Mouse (Mus musculus): ENCODE data around the gene 1700015G11Rik. TPM values are rescaled to one million over a fixed set of nuclear protein-coding genes. Genes with fewer than 3 reads are reported as not detected.

The 1700015G11Rik gene
- polyA plus RNA-seq (2015; fragmentation: Illumina TruSeq; extraction: RNeasy Lipid Tissue Mini Kit (QIAGEN cat#74804); ENCODE audit: insufficient read depth, low replicate concordance): not detected

DNA sequence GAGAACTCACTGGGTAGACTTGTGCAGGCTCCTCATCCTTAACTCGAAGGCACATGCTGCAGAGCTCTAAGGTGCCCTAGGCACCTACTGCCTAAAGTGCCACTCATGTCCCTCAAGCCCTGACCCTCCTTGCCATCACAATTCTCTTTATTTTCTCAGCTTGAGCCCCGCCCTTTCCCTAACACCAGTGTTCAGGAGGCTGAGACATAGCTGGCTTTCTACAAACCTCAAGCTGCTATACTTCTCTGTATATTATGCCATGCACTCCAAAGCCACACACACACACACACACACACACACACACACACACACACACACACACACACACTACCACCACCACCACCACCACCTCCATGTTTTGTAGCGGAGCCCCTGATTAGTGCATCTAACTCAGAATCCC is at the start of gene 1700015G11Rik:
TSS of gene 1700015G11Rik (minus strand) at position 101 of the 400 bp plus-strand sequence.

DNA sequence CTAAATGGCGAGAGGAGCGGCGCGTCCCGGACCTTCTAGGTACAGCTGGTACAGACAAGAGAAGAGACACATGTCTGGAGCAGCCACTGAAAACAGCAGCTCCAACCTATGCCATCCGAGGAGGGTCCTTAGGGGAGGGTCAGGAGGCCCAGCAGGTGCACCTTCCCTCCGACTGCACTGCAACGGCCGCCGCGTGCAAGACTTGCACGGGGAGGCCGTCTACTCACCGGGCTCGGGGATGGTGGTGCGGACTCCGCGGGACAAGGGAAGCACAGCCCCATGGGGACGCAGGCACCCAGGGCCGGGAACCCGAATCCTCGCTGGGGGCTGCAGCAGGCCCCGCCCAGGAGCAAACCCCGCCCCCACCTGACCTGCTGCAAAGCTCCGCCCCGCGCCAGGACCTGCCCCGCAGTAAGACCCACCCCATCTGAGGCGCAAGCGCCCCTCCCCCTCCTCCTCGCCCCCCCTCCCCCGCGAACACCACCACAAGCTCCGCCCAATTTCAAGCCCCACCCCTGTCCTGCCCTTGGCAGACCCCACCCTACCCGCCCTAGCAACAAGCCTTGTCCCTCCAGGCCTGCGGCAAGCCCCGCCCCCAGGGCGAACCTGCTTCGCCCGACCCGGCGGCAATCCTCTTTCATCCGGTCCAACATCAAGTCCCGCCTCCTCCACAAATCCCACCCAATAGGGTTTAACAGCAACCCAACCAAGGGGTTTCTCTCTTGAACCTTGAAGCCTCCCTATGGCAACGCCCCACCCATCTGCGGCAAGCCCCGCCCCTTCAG is 9.8 kb downstream of the 1700015G11Rik start, which contains the start of gene Svip:
TSS of gene Svip (minus strand) at position 508 of the 785 bp plus-strand sequence.

Other genes starting within 250 kb of the 1700015G11Rik start
- gene Gas2, start 153.7 kb downstream of the 1700015G11Rik start, polyA plus RNA-seq (2015; fragmentation: Illumina TruSeq; extraction: RNeasy Lipid Tissue Mini Kit (QIAGEN cat#74804); ENCODE audit: insufficient read depth, low replicate concordance): 3.9 TPM
- 4.3 TPM for gene Fancf, start 153.5 kb downstream of the 1700015G11Rik start, polyA plus RNA-seq (2015; fragmentation: Illumina TruSeq; extraction: RNeasy Lipid Tissue Mini Kit (QIAGEN cat#74804); ENCODE audit: insufficient read depth, low replicate concordance)
- 5.0 TPM for gene Svip, start 9.7 kb downstream of the 1700015G11Rik start, polyA plus RNA-seq (2015; fragmentation: Illumina TruSeq; extraction: RNeasy Lipid Tissue Mini Kit (QIAGEN cat#74804); ENCODE audit: insufficient read depth, low replicate concordance)

All from spleen, adult 10 weeks (tissue).